Mouse (Mus musculus) C2C12 (cell line): ENCODE data around the gene Grhl1. TPM values are rescaled to one million over a fixed set of nuclear protein-coding genes. Genes with fewer than 3 reads are reported as not detected.
A peak's percentile ranks its signal among the peaks of the same experiment; 100 is the strongest.

Experiments
- H3K27me3 ChIP-seq: one replicate; pipeline ENCODE4 v1.6.1; 2011; ENCODE audit not compliant: control insufficient read depth, insufficient read depth, insufficient read length
- H3K36me3 ChIP-seq: one replicate; pipeline ENCODE4 v1.6.1; 2011; ENCODE audit not compliant: control insufficient read depth, insufficient read depth
- H3K4me3 ChIP-seq: one replicate; pipeline ENCODE4 v1.5.1; 2011; ENCODE audit warnings: mild to moderate bottlenecking, control low read depth; ENCODE audit not compliant: poor library complexity, insufficient read depth, severe bottlenecking
- H3K79me2 ChIP-seq: one replicate; pipeline ENCODE4 v1.6.1; 2011; ENCODE audit not compliant: control insufficient read depth, insufficient read depth
- H3K79me3 ChIP-seq: one replicate; pipeline ENCODE4 v1.6.1; 2011; ENCODE audit warnings: low read depth, control low read depth
- H3ac ChIP-seq: one replicate; pipeline ENCODE3; 2011; ENCODE audit warnings: low read depth; ENCODE audit not compliant: control insufficient read depth, insufficient read length
- CEBPB ChIP-seq: IDR thresholded peaks from one replicate; pipeline ENCODE4 v1.6.1; 2011; ENCODE audit warnings: low read depth, mild to moderate bottlenecking, control low read depth, moderate library complexity
- CTCF ChIP-seq: IDR thresholded peaks from one replicate; pipeline ENCODE4 v1.5.1; 2011; ENCODE audit not compliant: control insufficient read depth, insufficient read depth, insufficient read length
- FOSL1 ChIP-seq: IDR thresholded peaks from one replicate; pipeline ENCODE4 v1.8.0; 2011; ENCODE audit warnings: mild to moderate bottlenecking, low read length; ENCODE audit not compliant: poor library complexity, insufficient read depth, severe bottlenecking
- MAX ChIP-seq: IDR thresholded peaks from one replicate; pipeline ENCODE4 v1.6.1; 2011; ENCODE audit warnings: mild to moderate bottlenecking, control low read depth
- MYOD1 ChIP-seq: IDR thresholded peaks from one replicate; pipeline ENCODE4 v1.6.1; 2011; ENCODE audit warnings: low read depth; ENCODE audit not compliant: control insufficient read depth, insufficient read length
- MYOG ChIP-seq: IDR thresholded peaks from one replicate; pipeline ENCODE4 v1.6.1; 2011; ENCODE audit not compliant: control insufficient read depth, insufficient read length; ENCODE audit errors: extremely low read depth
- USF1 ChIP-seq: IDR thresholded peaks from one replicate; pipeline ENCODE4 v1.6.1; 2011; ENCODE audit warnings: low read depth, mild to moderate bottlenecking, control low read depth, moderate library complexity
- polyA plus RNA-seq: library from polyadenylated mRNA; unstranded; fragments of >200 nt; fragmentation: generic; extraction: Trizol; gene quantifications from one replicate; pipeline ENCODE4 v1.2.1, GENCODE M21; 2012; ENCODE audit warnings: missing spikeins

Gene Grhl1
- polyA plus RNA-seq, 1 experiment = 0.20 TPM

DNA sequence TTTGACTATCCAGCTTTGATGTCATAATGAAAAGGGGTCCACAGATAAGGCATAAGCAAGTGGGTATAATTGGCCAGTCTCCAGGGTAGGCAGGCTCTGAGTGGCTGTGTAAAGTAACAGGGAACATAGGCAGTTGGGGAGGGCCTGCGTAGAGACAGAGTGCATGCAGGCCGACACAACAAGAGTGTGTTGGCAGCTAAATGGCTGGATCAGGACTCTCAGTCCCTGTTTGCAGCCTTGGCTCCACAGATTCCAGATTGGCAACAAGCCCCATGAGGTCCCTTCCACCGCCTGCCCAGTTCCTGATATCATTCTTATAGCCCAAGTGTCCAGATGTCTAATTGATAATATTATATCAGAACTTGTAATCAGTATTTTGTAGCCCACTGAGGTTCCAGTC, 11.6 kb downstream of the Grhl1 start:
- no peaks in the 10 kb centered on the region for H3K27me3 ChIP-seq
- no peaks in the 10 kb centered on the region for H3K79me2 ChIP-seq
- H3K4me3 ChIP-seq = no peak overlapping the region
- no peaks in the 10 kb centered on the region for H3K79me3 ChIP-seq
- no peak for TF ChIP-seq MYOG
- TF ChIP-seq MAX = no peak
- TF ChIP-seq CEBPB = no peak
- TF ChIP-seq USF1 = no peak
- TF ChIP-seq CTCF = no peak
- no peaks in the 10 kb centered on the region for H3K36me3 ChIP-seq
- H3ac ChIP-seq = no peak overlapping the region

DNA sequence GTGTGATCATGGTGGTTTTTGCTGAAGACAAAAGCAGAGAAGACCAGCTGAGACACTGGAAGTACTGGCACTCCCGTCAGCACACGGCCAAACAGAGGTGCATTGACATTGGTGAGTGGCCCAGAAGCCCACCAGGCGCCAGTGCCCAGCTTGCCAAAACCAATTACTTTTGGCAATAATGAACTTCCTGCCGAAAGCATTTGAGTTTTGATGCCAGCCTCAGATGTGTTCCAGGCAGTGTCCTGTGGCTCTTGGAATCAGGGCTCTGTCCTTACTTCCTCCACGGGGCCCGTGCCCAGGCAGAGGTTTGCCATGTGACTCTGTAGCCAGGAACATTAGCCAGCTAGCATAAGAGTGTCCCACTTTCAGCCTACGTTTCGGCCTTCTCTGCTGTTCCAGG, 12.8 kb downstream of the Grhl1 start:
- Histone ChIP-seq H3K4me3 (no peak overlapping the region), H3K27me3 (no peaks in the 10 kb centered on the region), H3K79me3 (no peaks in the 10 kb centered on the region), H3K79me2 (no peaks in the 10 kb centered on the region), H3K36me3 (no peaks in the 10 kb centered on the region), H3ac (no peak overlapping the region)
- TF ChIP-seq MYOG = no peak
- TF ChIP-seq USF1 = no peak
- no peak for TF ChIP-seq FOSL1
- TF ChIP-seq MYOD1 = no peak
- TF ChIP-seq CEBPB = no peak
- no peak for TF ChIP-seq CTCF
- no peak for TF ChIP-seq MAX

DNA sequence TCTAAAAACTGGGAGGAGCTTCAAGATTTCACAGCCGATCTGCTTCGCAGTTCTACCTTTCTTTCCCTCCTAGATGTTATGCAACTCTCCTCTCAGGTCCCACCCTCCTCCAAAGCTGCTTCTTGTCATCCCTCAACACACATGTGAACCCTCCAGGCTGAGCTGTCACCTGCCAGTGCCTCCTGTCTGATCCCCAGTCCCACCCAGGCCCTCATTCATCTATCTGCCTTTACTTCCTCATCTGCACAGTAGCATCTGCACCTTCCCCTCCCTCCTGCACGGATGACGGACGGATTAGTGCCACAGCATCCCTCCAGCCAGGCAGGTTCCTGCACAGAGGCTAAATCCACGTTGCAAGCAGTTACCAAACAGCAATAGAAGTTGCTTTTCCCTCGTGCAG, 14.1 kb downstream of the Grhl1 start:
- Histone ChIP-seq H3K27me3 (no peaks in the 10 kb centered on the region), H3K36me3 (no peaks in the 10 kb centered on the region), H3K79me2 (no peaks in the 10 kb centered on the region), H3K79me3 (no peaks in the 10 kb centered on the region), H3ac (no peak overlapping the region), H3K4me3 (no peak overlapping the region)
- TF ChIP-seq MYOG (no peak), MAX (no peak), USF1 (no peak), CEBPB (no peak), MYOD1 (no peak), CTCF (no peak), FOSL1 (no peak)

DNA sequence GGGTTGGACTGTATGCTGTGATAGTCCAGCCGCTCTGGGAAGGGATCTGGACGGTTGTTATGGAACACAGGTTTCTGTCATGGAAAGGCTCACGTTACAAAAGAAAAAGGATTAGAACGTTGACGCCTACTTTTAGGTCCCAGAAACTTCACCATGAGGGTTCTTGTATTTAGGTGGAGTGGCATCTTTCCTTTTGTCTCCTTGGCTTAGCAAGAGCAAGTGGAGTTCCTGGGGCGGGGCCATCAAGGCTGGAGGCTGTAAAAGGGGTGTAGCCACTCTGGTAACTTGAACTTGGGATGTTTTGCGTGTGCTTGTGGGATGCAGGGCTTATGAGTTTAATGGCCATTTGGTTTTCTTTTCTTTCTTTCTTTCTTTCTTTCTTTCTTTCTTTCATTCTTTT, 18.3 kb downstream of the Grhl1 start:
- H3K27me3 ChIP-seq = no peaks in the 10 kb centered on the region
- no peak overlapping the region for H3ac ChIP-seq
- H3K79me3 ChIP-seq = no peaks in the 10 kb centered on the region
- H3K4me3 ChIP-seq = no peak overlapping the region
- H3K79me2 ChIP-seq = no peaks in the 10 kb centered on the region
- TF ChIP-seq MYOG (no peak), FOSL1 (no peak), MYOD1 (no peak), MAX (no peak), USF1 (no peak), CTCF (no peak), CEBPB (no peak)
- no peaks in the 10 kb centered on the region for H3K36me3 ChIP-seq

DNA sequence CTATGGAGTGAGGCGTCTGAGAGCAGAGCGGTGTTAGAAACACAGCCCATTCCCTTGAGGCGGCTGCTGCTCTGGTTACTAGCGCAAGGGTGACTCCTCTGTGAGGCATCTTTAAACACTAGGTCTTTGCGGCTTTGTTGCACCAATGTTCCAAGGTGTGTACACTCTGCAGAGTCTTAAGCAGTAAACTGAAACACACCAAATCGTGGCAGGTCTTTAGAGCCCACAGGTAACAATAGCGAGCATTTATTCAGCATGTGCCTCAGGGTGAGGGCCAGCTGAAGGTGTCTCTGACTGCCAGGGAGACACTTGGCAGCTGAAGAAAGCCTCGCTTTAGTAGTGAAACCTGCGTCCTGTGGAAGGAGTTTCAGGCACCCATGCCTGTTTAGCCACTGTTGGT, 20.0 kb downstream of the Grhl1 start:
- H3K4me3 ChIP-seq = no peak overlapping the region
- H3K79me3 ChIP-seq = no peaks in the 10 kb centered on the region
- TF ChIP-seq MYOD1 = no peak

DNA sequence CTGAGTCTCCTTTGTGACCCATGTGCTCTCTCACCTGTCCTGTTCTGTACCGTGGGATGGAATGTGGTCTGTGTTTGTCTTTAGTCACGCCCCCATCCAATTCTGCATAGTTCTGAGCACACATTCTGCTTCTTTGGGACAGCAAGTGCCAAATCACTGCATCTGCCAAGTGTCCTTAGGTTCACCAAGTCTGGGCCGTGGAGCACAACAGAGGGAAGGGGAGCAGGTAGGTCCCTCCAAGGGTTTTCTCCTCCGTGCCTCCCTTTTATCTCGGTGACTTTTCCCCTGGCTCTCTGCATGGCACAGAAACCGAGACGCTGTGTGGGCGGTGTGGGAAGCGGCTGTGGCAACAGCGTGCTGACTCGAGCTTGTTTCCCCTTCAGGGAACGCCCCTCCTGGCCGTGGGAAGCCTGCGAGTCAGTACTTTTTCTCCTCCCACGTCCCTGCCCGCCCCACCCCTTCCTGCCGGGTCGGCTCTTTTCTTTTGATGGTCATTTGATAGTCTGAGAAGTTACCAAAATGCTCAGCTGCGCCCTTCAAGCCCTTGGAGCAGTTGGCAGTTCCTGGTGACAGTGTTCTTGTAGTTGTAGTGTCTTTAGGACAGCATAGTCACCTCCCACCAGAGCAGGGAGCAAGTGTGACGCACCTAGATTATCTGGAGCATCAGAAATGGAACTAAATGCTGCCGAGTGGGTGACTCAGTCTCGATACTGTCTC, 21.0 kb downstream of the Grhl1 start:
- no peaks in the 10 kb centered on the region for H3K36me3 ChIP-seq
- H3K79me3 ChIP-seq = no peaks in the 10 kb centered on the region
- no peaks in the 10 kb centered on the region for H3K27me3 ChIP-seq
- H3ac ChIP-seq = no peak overlapping the region
- H3K4me3 ChIP-seq = peak overlapping the region; percentile 2
- H3K79me2 ChIP-seq = no peaks in the 10 kb centered on the region
- no peak for TF ChIP-seq CEBPB
- no peak for TF ChIP-seq MYOG
- TF ChIP-seq MAX = no peak
- TF ChIP-seq USF1 = no peak
- TF ChIP-seq FOSL1 = no peak
- TF ChIP-seq MYOD1 = no peak
- TF ChIP-seq CTCF = no peak

More for the DNA sequence above, 20.0 kb downstream of the Grhl1 start:
- Histone ChIP-seq H3K79me2 (no peaks in the 10 kb centered on the region), H3K36me3 (no peaks in the 10 kb centered on the region), H3ac (no peak overlapping the region), H3K27me3 (no peaks in the 10 kb centered on the region)
